Mouse (Mus musculus) lung, adult 18-20 months (tissue): Measurements from ENCODE around the gene Rhox12.

Source experiments
- DNase-seq, 2 experiments: peaks; one replicate each; pipeline ENCODE4 v3.0.0; 2022; ENCODE audit warnings: mixed read lengths in 2 of 2

Rhox12 gene

GRCm38 (mm10) chrX:38110807-38111206 lies at the start of gene Rhox12:
Gene Rhox12 (minus strand): TSS chrX:38110907.
- no peak for DNase-seq

- DNase-seq = no peak
Observed at GRCm38 (mm10) chrX:38159097-38159496, 48.4 kb upstream of the Rhox12 start.

- DNase-seq = no peak
Observed at GRCm38 (mm10) chrX:38121478-38121877, 10.8 kb upstream of the Rhox12 start.

- DNase-seq = no peak
Observed at GRCm38 (mm10) chrX:38120982-38121381, 10.3 kb upstream of the Rhox12 start, which contains the start of gene Rhox13. Gene Rhox13 (plus strand): TSS chrX:38121219.

GRCm38 (mm10) chrX:38085041-38085440 lies 25.7 kb downstream of the Rhox12 start, which contains the start of gene Rhox11:
Gene Rhox11 (minus strand): TSS chrX:38085141.
- DNase-seq = no peak

GRCm38 (mm10) chrX:38084226-38084625 lies 26.5 kb downstream of the Rhox12 start:
- DNase-seq = peak; percentile 3 to 15

- DNase-seq = no peak
Observed at GRCm38 (mm10) chrX:38066175-38066574, 44.5 kb downstream of the Rhox12 start, which contains the start of gene Rhox10. Gene Rhox10 (plus strand): TSS chrX:38066475.

GRCm38 (mm10) chrX:38061544-38061943 lies 49.2 kb downstream of the Rhox12 start:
- no peak for DNase-seq
